Mouse (Mus musculus) midbrain, embryonic 13.5 days (tissue): ENCODE data around the gene Rasa2. TPM values are rescaled to one million over a fixed set of nuclear protein-coding genes. Genes with fewer than 3 reads are reported as not detected.

Experiments used
- ATAC-seq: fragments of 200-750 bp; cut with Nextera tagmentation; 2 replicates; pipeline ENCODE4 v1.8.0; 2017; ENCODE audit warnings: mild to moderate bottlenecking, moderate TSS enrichment, moderate library complexity
- H3K27ac ChIP-seq: fragments of 300-500 bp; sonication (generic); 2 replicates; pipeline ENCODE4 v1.5.1; 2015; ENCODE audit warnings: inconsistent platforms, mild to moderate bottlenecking, moderate library complexity
- H3K27me3 ChIP-seq: fragments of 300-500 bp; sonication (generic); 2 replicates; pipeline ENCODE4 v1.6.1; 2015; ENCODE audit warnings: mild to moderate bottlenecking, inconsistent platforms
- H3K36me3 ChIP-seq: fragments of 300-500 bp; sonication (generic); 2 replicates; pipeline ENCODE4 v1.6.1; 2015; ENCODE audit warnings: mild to moderate bottlenecking, inconsistent platforms
- H3K4me1 ChIP-seq: fragments of 300-500 bp; sonication (generic); replicated peaks from 2 replicates; pipeline ENCODE4 v1.6.1; 2015; ENCODE audit warnings: inconsistent platforms
- H3K4me2 ChIP-seq: fragments of 300-500 bp; sonication (generic); replicated peaks from 2 replicates; pipeline ENCODE4 v1.6.1; 2015; ENCODE audit warnings: moderate library complexity, mild to moderate bottlenecking, inconsistent platforms
- H3K4me3 ChIP-seq: fragments of 300-500 bp; sonication (generic); replicated peaks from 2 replicates; pipeline ENCODE4 v1.5.1; 2015; ENCODE audit warnings: mild to moderate bottlenecking, inconsistent platforms
- H3K9ac ChIP-seq: fragments of 300-500 bp; sonication (generic); replicated peaks from 2 replicates; pipeline ENCODE4 v1.6.1; 2015; ENCODE audit warnings: mild to moderate bottlenecking, inconsistent platforms
- H3K9me3 ChIP-seq: fragments of 300-500 bp; sonication (generic); 2 replicates; pipeline ENCODE4 v1.6.1; 2016; ENCODE audit warnings: mild to moderate bottlenecking, inconsistent platforms
- WGBS: fragments of 180-500 bp; shearing (Covaris S2); methylation state at CpG from one replicate; pipeline ENCODE4 v1.1.7; 2015; 5-methylcytosine and 5-hydroxymethylcytosine counted together
- polyA plus RNA-seq: library from polyadenylated mRNA; unstranded; fragments of >200 nt; fragmentation: Nextera tagmentation; extraction: Ambion mirVana; gene quantifications from 2 replicates; pipeline ENCODE4 v1.2.1, GENCODE M21; 2015

Rasa2 gene
- polyA plus RNA-seq, 1 experiment from 2014 or later = 15.8 TPM

DNA sequence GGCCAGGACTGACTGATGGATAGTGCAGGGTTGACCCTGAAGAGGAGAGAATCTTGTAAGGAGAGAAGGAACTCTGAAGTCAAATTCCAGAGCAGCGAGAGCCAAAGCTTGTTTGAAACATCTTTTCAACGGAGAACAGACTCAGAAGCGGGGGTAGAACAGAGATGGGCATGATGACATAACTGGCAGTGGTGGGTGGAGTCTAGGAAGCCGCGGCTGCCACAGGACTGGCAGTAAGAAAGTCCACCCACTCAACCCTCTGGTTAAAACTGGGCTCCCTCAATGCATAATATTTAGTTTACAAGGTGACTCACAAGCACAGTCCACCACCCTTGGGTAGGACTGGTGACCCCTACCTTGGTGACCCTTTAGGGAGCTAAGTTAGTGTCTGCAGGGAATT, 115.7 kb downstream of the Rasa2 start:
- Histone ChIP-seq H3K4me3 (no peak overlapping the region), H3K36me3 (no peaks in the 10 kb centered on the region), H3K9ac (no peak overlapping the region), H3K9me3 (no peaks in the 10 kb centered on the region), H3K4me1 (no peaks in the 10 kb centered on the region), H3K4me2 (no peak overlapping the region), H3K27ac (no peak overlapping the region), H3K27me3 (no peaks in the 10 kb centered on the region)
- 87% methylated on average over 5 of the region's 5 CpGs for WGBS
- no peak for ATAC-seq

DNA sequence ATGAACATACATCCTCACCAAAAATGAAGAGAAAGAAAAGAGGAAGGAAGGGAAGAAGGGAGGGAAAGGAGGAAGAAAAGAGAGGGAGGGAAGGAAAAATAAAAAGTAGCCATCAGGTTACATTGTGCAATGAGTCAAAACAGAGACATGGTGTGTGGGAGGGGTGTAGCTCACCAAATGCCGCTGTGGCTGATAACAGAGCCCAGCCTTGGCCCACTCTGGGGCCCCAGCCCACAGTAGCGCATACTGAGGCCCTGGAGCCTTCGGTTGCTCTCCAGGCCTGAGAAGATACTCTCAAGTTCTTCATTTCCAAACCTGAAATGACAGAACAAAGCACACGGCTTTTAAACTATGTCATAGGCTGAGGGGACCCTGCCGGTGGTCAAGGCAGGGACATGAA, 117.1 kb downstream of the Rasa2 start:
- H3K27me3 ChIP-seq = no peaks in the 10 kb centered on the region
- H3K36me3 ChIP-seq = no peaks in the 10 kb centered on the region
- no peak overlapping the region for H3K4me3 ChIP-seq
- H3K4me1 ChIP-seq = no peaks in the 10 kb centered on the region
- no peaks in the 10 kb centered on the region for H3K9me3 ChIP-seq
- no peak overlapping the region for H3K27ac ChIP-seq
- no peak for ATAC-seq
- WGBS = 89% methylated on average over 5 of the region's 5 CpGs
- H3K4me2 ChIP-seq = no peak overlapping the region
- no peak overlapping the region for H3K9ac ChIP-seq

DNA sequence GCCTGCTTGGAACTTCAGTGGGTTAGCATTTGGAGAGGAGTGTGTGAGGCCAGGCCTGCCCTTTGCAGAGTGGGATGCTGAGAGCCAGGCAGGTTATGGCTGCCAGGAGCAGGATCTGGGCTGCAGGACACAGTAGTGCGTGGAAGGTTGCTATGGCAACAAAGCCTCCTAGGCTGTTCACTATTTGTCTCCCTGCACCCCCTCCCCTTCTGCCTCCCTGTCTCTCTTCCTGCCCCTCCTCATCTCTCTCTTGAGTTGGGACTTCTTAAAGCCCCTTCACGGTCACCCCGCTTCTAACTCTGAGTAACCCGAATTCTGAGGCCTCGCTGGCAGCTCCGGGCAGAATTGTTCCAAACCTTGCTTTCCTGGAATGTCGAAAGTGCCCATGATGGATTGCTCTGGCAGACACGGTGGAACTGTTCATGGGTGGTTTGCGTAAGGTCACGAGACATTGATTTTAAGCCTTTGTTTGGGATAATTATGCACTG, 125.4 kb downstream of the Rasa2 start:
- ATAC-seq = peak; percentile 97
- Histone ChIP-seq H3K4me2 (peak overlapping the region; percentile 48), H3K4me1 (peaks cover 13% of the 10 kb centered on the region), H3K4me3 (peak overlapping the region; percentile 14), H3K27ac (peak overlapping the region; percentile 32; the same call in 1 of the 2 replicates), H3K9me3 (peaks cover 4% of the 10 kb centered on the region; the same call in 1 of the 2 replicates), H3K27me3 (no peaks in the 10 kb centered on the region), H3K36me3 (no peaks in the 10 kb centered on the region), H3K9ac (0 out of 2 replicates have a peak overlapping the region, but pooled peaks have one; percentile 20)
- WGBS = 14% methylated on average over 10 of the region's 10 CpGs

DNA sequence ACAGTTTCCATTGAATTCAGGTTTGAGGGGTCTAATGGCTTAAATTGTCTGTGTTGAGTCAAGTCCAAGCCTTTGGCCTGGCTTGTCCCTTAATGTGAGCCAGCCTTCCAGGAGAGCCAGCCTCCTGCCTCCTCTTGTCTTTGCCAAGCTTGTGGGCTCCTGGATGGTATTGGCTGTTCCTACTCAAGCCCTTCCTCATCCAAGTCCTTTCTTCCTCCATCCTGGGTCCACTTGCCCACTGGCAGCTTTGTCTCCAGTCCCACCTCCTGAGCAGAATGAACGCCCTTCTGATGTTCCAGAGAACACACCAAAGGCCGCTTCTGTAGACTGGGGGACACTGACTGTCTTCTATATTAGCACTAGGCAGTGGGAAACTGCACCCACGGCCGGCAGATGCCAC, 126.3 kb downstream of the Rasa2 start:
- Histone ChIP-seq H3K4me3 (no peak overlapping the region), H3K4me1 (peaks cover 13% of the 10 kb centered on the region), H3K9ac (no peak overlapping the region), H3K27me3 (no peaks in the 10 kb centered on the region), H3K4me2 (no peak overlapping the region), H3K9me3 (peaks cover 4% of the 10 kb centered on the region; the same call in 1 of the 2 replicates), H3K27ac (no peak overlapping the region), H3K36me3 (no peaks in the 10 kb centered on the region)
- WGBS = 89% methylated on average over 4 of the region's 4 CpGs
- ATAC-seq = no peak

DNA sequence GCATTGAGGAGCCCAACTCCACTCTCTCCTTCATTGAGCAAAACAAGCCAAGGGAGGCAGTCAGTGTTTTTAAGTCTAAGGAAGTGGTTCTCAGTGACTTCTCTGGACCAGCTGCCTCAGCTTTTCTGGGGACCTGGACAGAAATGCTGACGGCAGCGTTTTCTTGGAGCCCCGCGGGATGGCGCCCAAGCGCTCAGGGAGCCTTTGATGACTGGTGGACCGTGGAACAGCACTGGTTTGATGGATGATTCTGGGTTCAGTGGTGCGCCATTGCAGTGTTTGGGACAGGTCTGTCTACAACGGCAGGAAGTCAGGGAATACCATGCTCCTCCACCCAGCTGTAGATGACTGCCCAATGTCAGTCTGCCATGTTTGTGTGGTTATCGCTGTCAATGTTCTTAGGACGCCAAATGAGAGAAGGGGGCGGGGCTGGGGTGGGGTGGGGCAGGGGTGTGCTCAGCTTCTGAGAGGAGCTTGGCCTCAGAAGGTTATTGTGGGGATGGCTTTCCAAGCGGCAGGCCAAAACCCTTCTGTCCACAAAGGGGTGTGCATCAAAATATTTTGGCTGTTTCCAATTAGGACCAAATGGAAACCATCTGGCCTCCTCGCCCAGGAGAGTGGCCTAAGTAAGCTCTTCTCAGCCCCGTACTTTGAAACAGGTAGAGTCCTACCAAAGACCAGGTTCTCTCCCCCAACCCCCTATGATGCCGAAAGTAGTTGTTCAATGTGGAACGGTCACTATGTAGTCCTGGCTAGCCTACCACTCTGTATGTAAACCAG, 127.1 kb downstream of the Rasa2 start:
- Histone ChIP-seq H3K4me3 (no peak overlapping the region), H3K4me2 (no peak overlapping the region), H3K9me3 (peaks cover 4% of the 10 kb centered on the region; the same call in 1 of the 2 replicates), H3K9ac (no peak overlapping the region), H3K4me1 (peaks cover 13% of the 10 kb centered on the region), H3K36me3 (no peaks in the 10 kb centered on the region), H3K27me3 (no peaks in the 10 kb centered on the region), H3K27ac (no peak overlapping the region)
- ATAC-seq = no peak
- 86% methylated on average over 17 of the region's 17 CpGs for WGBS

DNA sequence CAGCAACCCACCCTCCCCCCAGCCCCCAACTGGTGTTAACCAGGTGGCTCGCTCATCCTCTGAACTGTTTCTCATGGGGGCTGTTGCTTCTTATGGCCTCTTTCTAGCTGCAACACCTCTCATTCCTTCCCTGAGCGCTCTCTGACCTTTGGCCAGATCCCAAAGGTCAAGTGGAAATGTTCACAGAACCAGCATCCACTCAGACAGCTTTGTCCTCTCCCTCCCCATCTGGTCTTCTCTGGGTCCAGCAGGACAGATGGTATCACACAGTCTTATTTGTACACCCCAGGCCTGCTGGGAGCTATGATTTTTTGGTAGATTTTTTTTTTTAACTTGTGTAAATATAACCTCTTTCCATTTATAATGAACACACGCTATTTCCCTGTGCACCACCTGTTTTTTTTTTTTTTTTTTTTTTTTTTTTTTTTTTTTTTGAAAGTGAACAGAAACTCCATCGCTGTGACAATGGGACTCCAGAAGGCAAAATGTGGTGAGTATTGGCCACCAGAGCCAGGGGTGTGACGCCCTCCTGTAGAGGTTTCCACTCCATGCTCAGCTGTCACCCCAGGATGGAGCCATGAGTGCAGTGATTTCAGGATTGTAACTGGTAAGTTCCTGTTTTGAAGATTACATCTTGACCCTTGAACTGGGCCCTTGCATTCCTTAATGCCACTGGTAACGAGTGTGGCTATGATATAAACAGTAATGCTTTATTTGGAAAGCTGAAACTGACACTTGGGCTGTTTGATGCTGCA, 128.4 kb downstream of the Rasa2 start:
- H3K4me3 ChIP-seq = no peak overlapping the region
- WGBS = 84% methylated on average over 6 of the region's 6 CpGs
- H3K4me1 ChIP-seq = peaks cover 13% of the 10 kb centered on the region

DNA sequence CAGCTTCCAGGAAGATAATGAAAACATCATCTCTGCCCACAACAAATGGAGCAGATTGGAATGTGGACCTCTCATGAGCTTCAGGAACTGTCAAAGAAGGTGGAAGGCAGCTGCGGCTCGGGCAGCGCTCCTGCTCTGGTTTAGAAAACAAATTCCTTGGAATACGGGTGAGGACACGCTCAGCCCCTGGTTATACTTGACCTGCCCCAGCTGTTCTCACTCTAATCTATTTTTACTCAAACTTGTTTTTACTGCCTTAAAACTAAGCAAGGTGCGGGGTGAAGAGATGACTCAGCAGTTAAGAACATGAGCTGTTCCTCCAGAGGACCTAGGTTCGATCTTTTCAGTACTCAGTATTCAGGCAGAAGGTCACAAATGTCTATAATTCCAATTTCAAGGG, 130.2 kb downstream of the Rasa2 start:
- WGBS = 87% methylated on average over 7 of the region's 7 CpGs
- H3K4me3 ChIP-seq = no peak overlapping the region
- ATAC-seq = no peak

More for the DNA sequence above, 128.4 kb downstream of the Rasa2 start:
- Histone ChIP-seq H3K36me3 (no peaks in the 10 kb centered on the region), H3K4me2 (no peak overlapping the region), H3K9ac (no peak overlapping the region), H3K27me3 (no peaks in the 10 kb centered on the region), H3K27ac (no peak overlapping the region), H3K9me3 (peaks cover 4% of the 10 kb centered on the region; the same call in 1 of the 2 replicates)
- no peak for ATAC-seq

DNA sequence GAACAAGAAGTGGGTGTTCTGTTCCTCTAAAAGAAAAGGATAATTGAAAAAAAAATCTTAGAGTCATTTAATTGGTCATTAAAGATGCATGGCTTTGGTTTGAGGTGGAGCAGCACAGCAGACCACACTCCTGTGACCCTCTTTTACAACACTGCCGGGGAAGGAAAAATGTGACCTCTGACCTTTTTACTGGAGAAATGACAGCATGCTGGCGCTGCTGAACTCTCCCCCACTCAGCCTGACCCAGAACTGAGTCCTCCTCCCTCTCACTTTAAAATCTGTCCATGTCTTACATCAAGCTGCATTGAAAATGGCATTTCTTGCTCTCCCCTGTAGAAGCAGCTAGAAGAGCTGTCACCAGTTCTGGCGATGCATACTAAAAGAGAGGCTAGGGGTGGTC, 138.2 kb downstream of the Rasa2 start:
- Histone ChIP-seq H3K4me1 (no peaks in the 10 kb centered on the region), H3K27ac (no peak overlapping the region), H3K4me3 (no peak overlapping the region), H3K27me3 (no peaks in the 10 kb centered on the region), H3K36me3 (no peaks in the 10 kb centered on the region), H3K9ac (no peak overlapping the region), H3K9me3 (no peaks in the 10 kb centered on the region), H3K4me2 (no peak overlapping the region)
- WGBS = 50% methylated on average over 3 of the region's 3 CpGs
- no peak for ATAC-seq

More for the DNA sequence above, 130.2 kb downstream of the Rasa2 start:
- H3K27me3 ChIP-seq = no peaks in the 10 kb centered on the region
- H3K36me3 ChIP-seq = no peaks in the 10 kb centered on the region
- no peak overlapping the region for H3K9ac ChIP-seq
- peaks cover 4% of the 10 kb centered on the region; the same call in 1 of the 2 replicates for H3K9me3 ChIP-seq
- H3K27ac ChIP-seq = no peak overlapping the region
- H3K4me1 ChIP-seq = peaks cover 10% of the 10 kb centered on the region
- H3K4me2 ChIP-seq = no peak overlapping the region

DNA sequence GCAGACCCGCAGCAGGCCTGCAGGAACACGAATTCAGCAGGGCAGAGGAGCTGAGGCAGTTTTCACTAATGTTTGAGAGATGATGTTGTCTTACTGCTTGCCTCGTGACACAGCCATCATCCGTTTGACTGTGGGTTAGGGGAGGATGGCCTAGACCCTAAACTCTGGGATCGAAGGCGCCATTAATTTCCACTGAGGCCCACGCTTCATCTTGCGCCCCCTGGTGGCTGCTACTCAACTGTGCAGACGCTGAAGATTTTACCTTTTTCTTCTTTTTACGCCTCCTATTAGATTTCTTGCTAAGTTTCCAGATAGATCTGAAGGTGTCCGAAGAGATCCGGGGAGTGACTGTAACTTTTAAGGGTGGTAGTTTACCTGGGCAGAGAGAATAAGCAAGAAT, 139.6 kb downstream of the Rasa2 start:
- Histone ChIP-seq H3K4me1 (no peaks in the 10 kb centered on the region), H3K4me2 (no peak overlapping the region), H3K27ac (no peak overlapping the region), H3K36me3 (no peaks in the 10 kb centered on the region), H3K9me3 (no peaks in the 10 kb centered on the region), H3K4me3 (no peak overlapping the region), H3K9ac (no peak overlapping the region), H3K27me3 (no peaks in the 10 kb centered on the region)
- no peak for ATAC-seq
- 39% methylated on average over 12 of the region's 12 CpGs for WGBS

Other genes starting within 250 kb of the Rasa2 start
- gene Rnf7, start 152.9 kb downstream of the Rasa2 start, polyA plus RNA-seq = 239 and 266 TPM in 2 replicates
- 0.10 TPM in 1 of 2 replicates, not detected in the other for gene Gm28729, start 106.4 kb downstream of the Rasa2 start, polyA plus RNA-seq
- gene Zbtb38, start 121.2 kb upstream of the Rasa2 start, polyA plus RNA-seq = 38.0 and 41.1 TPM in 2 replicates